Mouse (Mus musculus): ENCODE data around the gene Slc35e2. TPM values are rescaled to one million over a fixed set of nuclear protein-coding genes. Genes with fewer than 3 reads are reported as not detected.
A peak's percentile ranks its signal among the peaks of the same experiment; 100 is the strongest.

The Slc35e2 gene
- polyA plus RNA-seq, 1 experiment from 2014 or later: 7.7 TPM

- Histone ChIP-seq H3K4me1 (ENCODE audit: control insufficient read depth, insufficient read depth, low read length) (peaks cover 40% of the 10 kb centered on the region), H3K27me3 (ENCODE audit: control insufficient read depth, insufficient read depth, low read length) (peaks cover 30% of the 10 kb centered on the region), H3K36me3 (ENCODE audit: control insufficient read depth, insufficient read depth, low read length) (peaks cover 37% of the 10 kb centered on the region), H3K4me3 (ENCODE audit: low read depth, low read length) (peak overlapping the region; percentile 46), H3K4me2 (peak overlapping the region; percentile 77), H3K27ac (ENCODE audit: low read depth, low read length) (peak overlapping the region; percentile 89), H3K9me3 (replicated peaks; ENCODE audit: control insufficient read depth, low read length) (no peaks in the 10 kb centered on the region), H3K9ac (ENCODE audit: low read depth, low read length) (peak overlapping the region; percentile 74)
- no peak for ATAC-seq (replicated peaks; ENCODE audit: insufficient number of reproducible peaks, low FRiP score, low TSS enrichment)
- 17% methylated on average over 36 of the region's 36 CpGs for WGBS (ENCODE audit: insufficient replicate concordance)
These were observed 51.3 kb downstream of the Slc35e2 start for GRCm38 (mm10) chr4:155652283-155653085.

- Histone ChIP-seq H3K4me1 (ENCODE audit: control insufficient read depth, insufficient read depth, low read length) (peaks cover 40% of the 10 kb centered on the region), H3K27ac (ENCODE audit: low read depth, low read length) (peak within 1 kb of the TSS; percentile 89), H3K36me3 (ENCODE audit: control insufficient read depth, insufficient read depth, low read length) (peaks cover 31% of the 10 kb centered on the region), H3K9ac (ENCODE audit: low read depth, low read length) (peak within 1 kb of the TSS; percentile 74), H3K4me2 (peak within 1 kb of the TSS; percentile 77), H3K27me3 (ENCODE audit: control insufficient read depth, insufficient read depth, low read length) (peaks cover 30% of the 10 kb centered on the region), H3K9me3 (replicated peaks; ENCODE audit: control insufficient read depth, low read length) (no peaks in the 10 kb centered on the region), H3K4me3 (ENCODE audit: low read depth, low read length) (peak within 1 kb of the TSS; percentile 46)
- peak; percentile 29; the same call in 1 of the 2 replicates for ATAC-seq (replicated peaks; ENCODE audit: insufficient number of reproducible peaks, low FRiP score, low TSS enrichment)
- 1% methylated on average over 33 of the region's 33 CpGs for WGBS (ENCODE audit: insufficient replicate concordance)
These were observed 51.9 kb downstream of the Slc35e2 start, which contains the start of gene Mmp23 for GRCm38 (mm10) chr4:155653086-155653450. Gene Mmp23, minus strand, starts transcription at chr4:155653384.

GRCm38 (mm10) chr4:155653451-155654182, 52.4 kb downstream of the Slc35e2 start:
- Histone ChIP-seq H3K4me1 (ENCODE audit: control insufficient read depth, insufficient read depth, low read length) (peaks cover 40% of the 10 kb centered on the region), H3K27me3 (ENCODE audit: control insufficient read depth, insufficient read depth, low read length) (peaks cover 30% of the 10 kb centered on the region), H3K9me3 (replicated peaks; ENCODE audit: control insufficient read depth, low read length) (no peaks in the 10 kb centered on the region), H3K4me2 (peak overlapping the region; percentile 77), H3K4me3 (ENCODE audit: low read depth, low read length) (peak overlapping the region; percentile 46), H3K36me3 (ENCODE audit: control insufficient read depth, insufficient read depth, low read length) (peaks cover 26% of the 10 kb centered on the region), H3K9ac (ENCODE audit: low read depth, low read length) (peak overlapping the region; percentile 74), H3K27ac (ENCODE audit: low read depth, low read length) (peak overlapping the region; percentile 89)
- WGBS (ENCODE audit: insufficient replicate concordance): 2% methylated on average over 31 of the region's 31 CpGs
- no peak for ATAC-seq (replicated peaks; ENCODE audit: insufficient number of reproducible peaks, low FRiP score, low TSS enrichment)

GRCm38 (mm10) chr4:155654183-155654455, 52.9 kb downstream of the Slc35e2 start:
- 1% methylated on average over 6 of the region's 6 CpGs for whole genome bisulfite sequencing (ENCODE audit: insufficient replicate concordance)
- peaks cover 40% of the 10 kb centered on the region for H3K4me1 ChIP-seq (ENCODE audit: control insufficient read depth, insufficient read depth, low read length)
- H3K4me3 ChIP-seq (ENCODE audit: low read depth, low read length): peak overlapping the region; percentile 46
- no peaks in the 10 kb centered on the region for H3K9me3 ChIP-seq (replicated peaks; ENCODE audit: control insufficient read depth, low read length)
- peak overlapping the region; percentile 77 for H3K4me2 ChIP-seq
- H3K36me3 ChIP-seq (ENCODE audit: control insufficient read depth, insufficient read depth, low read length): peaks cover 24% of the 10 kb centered on the region
- no peak overlapping the region for H3K27ac ChIP-seq (ENCODE audit: low read depth, low read length)
- H3K9ac ChIP-seq (ENCODE audit: low read depth, low read length): peak overlapping the region; percentile 74; the same call in 1 of the 2 replicates
- no peak for ATAC-seq (replicated peaks; ENCODE audit: insufficient number of reproducible peaks, low FRiP score, low TSS enrichment)
- H3K27me3 ChIP-seq (ENCODE audit: control insufficient read depth, insufficient read depth, low read length): peaks cover 30% of the 10 kb centered on the region

GRCm38 (mm10) chr4:155654456-155655298, 53.5 kb downstream of the Slc35e2 start:
- Histone ChIP-seq H3K36me3 (ENCODE audit: control insufficient read depth, insufficient read depth, low read length) (peaks cover 18% of the 10 kb centered on the region), H3K9me3 (replicated peaks; ENCODE audit: control insufficient read depth, low read length) (no peaks in the 10 kb centered on the region), H3K9ac (ENCODE audit: low read depth, low read length) (peak overlapping the region; percentile 63), H3K4me1 (ENCODE audit: control insufficient read depth, insufficient read depth, low read length) (peaks cover 40% of the 10 kb centered on the region), H3K4me3 (ENCODE audit: low read depth, low read length) (peak overlapping the region; percentile 46), H3K27ac (ENCODE audit: low read depth, low read length) (no peak overlapping the region), H3K27me3 (ENCODE audit: control insufficient read depth, insufficient read depth, low read length) (peaks cover 30% of the 10 kb centered on the region), H3K4me2 (peak overlapping the region; percentile 77)
- 2% methylated on average over 52 of the region's 52 CpGs for WGBS (ENCODE audit: insufficient replicate concordance)
- peak; percentile 12; the same call in 1 of the 2 replicates for ATAC-seq (replicated peaks; ENCODE audit: insufficient number of reproducible peaks, low FRiP score, low TSS enrichment)

- Histone ChIP-seq H3K4me1 (ENCODE audit: control insufficient read depth, insufficient read depth, low read length) (peaks cover 37% of the 10 kb centered on the region), H3K36me3 (ENCODE audit: control insufficient read depth, insufficient read depth, low read length) (0 out of 2 replicates have a peak, but pooled peaks cover 4% of the 10 kb centered on the region), H3K9ac (ENCODE audit: low read depth, low read length) (no peak overlapping the region), H3K9me3 (replicated peaks; ENCODE audit: control insufficient read depth, low read length) (no peaks in the 10 kb centered on the region), H3K4me2 (no peak overlapping the region), H3K27ac (ENCODE audit: low read depth, low read length) (no peak overlapping the region), H3K27me3 (ENCODE audit: control insufficient read depth, insufficient read depth, low read length) (peaks cover 30% of the 10 kb centered on the region), H3K4me3 (ENCODE audit: low read depth, low read length) (no peak overlapping the region)
- ATAC-seq (replicated peaks; ENCODE audit: insufficient number of reproducible peaks, low FRiP score, low TSS enrichment): no peak
- 83% methylated on average over 13 of the region's 13 CpGs for WGBS (ENCODE audit: insufficient replicate concordance)
These were observed 55.1 kb downstream of the Slc35e2 start for GRCm38 (mm10) chr4:155656214-155656751.

- Histone ChIP-seq H3K9me3 (replicated peaks; ENCODE audit: control insufficient read depth, low read length) (no peaks in the 10 kb centered on the region), H3K27ac (ENCODE audit: low read depth, low read length) (no peak overlapping the region), H3K36me3 (ENCODE audit: control insufficient read depth, insufficient read depth, low read length) (0 out of 2 replicates have a peak, but pooled peaks cover 4% of the 10 kb centered on the region), H3K9ac (ENCODE audit: low read depth, low read length) (no peak overlapping the region), H3K4me1 (ENCODE audit: control insufficient read depth, insufficient read depth, low read length) (peaks cover 20% of the 10 kb centered on the region), H3K27me3 (ENCODE audit: control insufficient read depth, insufficient read depth, low read length) (peaks cover 19% of the 10 kb centered on the region), H3K4me2 (no peak overlapping the region), H3K4me3 (ENCODE audit: low read depth, low read length) (no peak overlapping the region)
- 87% methylated on average over 10 of the region's 10 CpGs for WGBS (ENCODE audit: insufficient replicate concordance)
- no peak for ATAC-seq (replicated peaks; ENCODE audit: insufficient number of reproducible peaks, low FRiP score, low TSS enrichment)
These were observed 57.7 kb downstream of the Slc35e2 start for GRCm38 (mm10) chr4:155658961-155659360.

- Histone ChIP-seq H3K27me3 (ENCODE audit: control insufficient read depth, insufficient read depth, low read length) (peaks cover 7% of the 10 kb centered on the region), H3K4me1 (ENCODE audit: control insufficient read depth, insufficient read depth, low read length) (peaks cover 5% of the 10 kb centered on the region; the same call in 1 of the 2 replicates), H3K36me3 (ENCODE audit: control insufficient read depth, insufficient read depth, low read length) (0 out of 2 replicates have a peak, but pooled peaks cover 4% of the 10 kb centered on the region), H3K9ac (ENCODE audit: low read depth, low read length) (no peak overlapping the region), H3K4me2 (no peak overlapping the region), H3K9me3 (replicated peaks; ENCODE audit: control insufficient read depth, low read length) (no peaks in the 10 kb centered on the region), H3K27ac (ENCODE audit: low read depth, low read length) (no peak overlapping the region), H3K4me3 (ENCODE audit: low read depth, low read length) (no peak overlapping the region)
- ATAC-seq (replicated peaks; ENCODE audit: insufficient number of reproducible peaks, low FRiP score, low TSS enrichment): no peak
- WGBS (ENCODE audit: insufficient replicate concordance): 72% methylated on average over 12 of the region's 12 CpGs
These were observed 59.4 kb downstream of the Slc35e2 start for GRCm38 (mm10) chr4:155660641-155661040.
